Mouse (Mus musculus): Measurements from ENCODE around the gene Ssbp2. TPM values are rescaled to one million over a fixed set of nuclear protein-coding genes. Genes with fewer than 3 reads are reported as not detected.
A peak's percentile ranks its signal among the peaks of the same experiment; 100 is the strongest.

The Ssbp2 gene
- total RNA-seq (2012; rRNA removed) (12.6 and 14.3 TPM in 2 replicates), polyA plus RNA-seq (2012; ENCODE audit: insufficient read depth in 1 of 2, insufficient read length in 2 of 2, low read depth in 1 of 2, low replicate concordance in 2 of 2, missing spikeins in 1 of 2) (10 to 100 TPM in 1 of 2 experiments, not detected in 1; 38.4 TPM)

GRCm38 (mm10) chr13:91459896-91460620, at the start of gene Ssbp2:
Ssbp2 (plus strand) TSS chr13:91460283.
- peaks cover 14 to 27% of the 10 kb centered on the region in 2 experiments for H3K4me1 ChIP-seq (ENCODE audit: control insufficient read depth in 1 of 2, insufficient read depth in 2 of 2, low read length in 2 of 2)
- no peaks in the 10 kb centered on the region for H3K9me3 ChIP-seq (replicated peaks; ENCODE audit: insufficient read depth, low read length)
- H3K27ac ChIP-seq (ENCODE audit: control insufficient read depth, low read depth, low read length): peak within 1 kb of the TSS; percentile 88
- peak within 1 kb of the TSS; percentile 99 for H3K9ac ChIP-seq (ENCODE audit: control insufficient read depth, low read depth, low read length, poor library complexity, severe bottlenecking)
- H3K27me3 ChIP-seq (ENCODE audit: control insufficient read depth in 1 of 2, insufficient read depth in 2 of 2, low read length in 2 of 2): no peaks in the 10 kb centered on the region
- TF ChIP-seq MXI1 (IDR thresholded peaks at IDR 0.05; ENCODE audit: low read depth, low read length) (peak; percentile 53; the same call in 1 of the 2 replicates), NELFE (IDR thresholded peaks at IDR 0.05; ENCODE audit: low read depth, low read length) (peak; percentile 60), CHD1 (IDR thresholded peaks at IDR 0.05; ENCODE audit: low read depth, low read length) (peak; percentile 80; the same call in 1 of the 2 replicates), ZKSCAN1 (IDR thresholded peaks at IDR 0.05; ENCODE audit: low read depth, low read length) (no peak), POLR2A (IDR thresholded peaks at IDR 0.05; ENCODE audit: control insufficient read depth in 1 of 2, insufficient read depth in 1 of 2, low read depth in 1 of 2, low read length in 2 of 2, poor library complexity in 1 of 2) (peak in 1 of 2 experiments; percentile 63; a peak in 1 of 4 replicates), UBTF (IDR thresholded peaks at IDR 0.05; ENCODE audit: borderline replicate concordance, insufficient read depth, low read depth, low read length) (0 out of 2 replicates have a peak, but pooled peaks have one; percentile 14)
- H3K4me3 ChIP-seq (ENCODE audit: control insufficient read depth in 1 of 2, insufficient read depth in 1 of 2, low read depth in 2 of 2, low read length in 2 of 2): peak within 1 kb of the TSS; percentile 67 to 83
- DNase-seq (ENCODE audit: low read depth, low spot score): peak; percentile 78
- H3K36me3 ChIP-seq (ENCODE audit: control insufficient read depth in 1 of 2, insufficient read depth in 2 of 2, low read length in 2 of 2): peaks cover 0 to 47% of the 10 kb centered on the region in 2 experiments; a peak in 2 of 4 replicates
- H3K79me2 ChIP-seq (ENCODE audit: control insufficient read depth, insufficient read depth, low read length, poor library complexity): peaks cover 25% of the 10 kb centered on the region

GRCm38 (mm10) chr13:91413752-91414503, 46.2 kb upstream of the Ssbp2 start:
- no peak for DNase-seq (ENCODE audit: low read depth, low spot score)
- Histone ChIP-seq H3K36me3 (ENCODE audit: control insufficient read depth in 1 of 2, insufficient read depth in 2 of 2, low read length in 2 of 2) (peaks cover 0 to 19% of the 10 kb centered on the region in 2 experiments; a peak in 2 of 4 replicates), H3K27me3 (ENCODE audit: control insufficient read depth in 1 of 2, insufficient read depth in 2 of 2, low read length in 2 of 2) (no peaks in the 10 kb centered on the region), H3K79me2 (ENCODE audit: control insufficient read depth, insufficient read depth, low read length, poor library complexity) (no peaks in the 10 kb centered on the region), H3K4me3 (ENCODE audit: control insufficient read depth in 1 of 2, insufficient read depth in 1 of 2, low read depth in 2 of 2, low read length in 2 of 2) (no peak overlapping the region), H3K4me1 (ENCODE audit: control insufficient read depth in 1 of 2, insufficient read depth in 2 of 2, low read length in 2 of 2) (peaks cover 17 to 20% of the 10 kb centered on the region in 2 experiments), H3K9me3 (replicated peaks; ENCODE audit: insufficient read depth, low read length) (no peaks in the 10 kb centered on the region), H3K9ac (ENCODE audit: control insufficient read depth, low read depth, low read length, poor library complexity, severe bottlenecking) (no peak overlapping the region), H3K27ac (ENCODE audit: control insufficient read depth, low read depth, low read length) (no peak overlapping the region)
- TF ChIP-seq MAZ (IDR thresholded peaks at IDR 0.05; ENCODE audit: low read depth, low read length): no peak
- TF ChIP-seq MAFK (IDR thresholded peaks at IDR 0.05; ENCODE audit: borderline replicate concordance, low read depth, low read length): no peak

GRCm38 (mm10) chr13:91415896-91416295, 44.2 kb upstream of the Ssbp2 start:
- peaks cover 0 to 22% of the 10 kb centered on the region in 2 experiments; a peak in 2 of 4 replicates for H3K36me3 ChIP-seq (ENCODE audit: control insufficient read depth in 1 of 2, insufficient read depth in 2 of 2, low read length in 2 of 2)
- H3K27ac ChIP-seq (ENCODE audit: control insufficient read depth, low read depth, low read length): no peak overlapping the region
- peaks cover 17 to 24% of the 10 kb centered on the region in 2 experiments for H3K4me1 ChIP-seq (ENCODE audit: control insufficient read depth in 1 of 2, insufficient read depth in 2 of 2, low read length in 2 of 2)
- peak; percentile 21 for DNase-seq (ENCODE audit: low read depth, low spot score)
- H3K9ac ChIP-seq (ENCODE audit: control insufficient read depth, low read depth, low read length, poor library complexity, severe bottlenecking): no peak overlapping the region
- no peaks in the 10 kb centered on the region for H3K27me3 ChIP-seq (ENCODE audit: control insufficient read depth in 1 of 2, insufficient read depth in 2 of 2, low read length in 2 of 2)
- no peaks in the 10 kb centered on the region for H3K79me2 ChIP-seq (ENCODE audit: control insufficient read depth, insufficient read depth, low read length, poor library complexity)
- TF ChIP-seq CTCF (IDR thresholded peaks at IDR 0.05 in 2 of 3, conservative IDR thresholded peaks at IDR 0.05 in 1 of 3; ENCODE audit: control insufficient read depth in 1 of 3, insufficient read depth in 1 of 3, low read depth in 2 of 3, low read length in 3 of 3, poor library complexity in 1 of 3, severe bottlenecking in 1 of 3) (no peak), TAL1 (IDR thresholded peaks at IDR 0.05; ENCODE audit: low read length) (no peak), NRF1 (IDR thresholded peaks at IDR 0.05; ENCODE audit: insufficient read depth, low read depth, low read length, poor library complexity, severe bottlenecking) (no peak), RAD21 (IDR thresholded peaks at IDR 0.05; ENCODE audit: low read depth, low read length) (no peak), KAT2A (conservative IDR thresholded peaks at IDR 0.05; ENCODE audit: low read depth, low read length) (no peak), HCFC1 (IDR thresholded peaks at IDR 0.05; ENCODE audit: low read depth, low read length) (no peak), MAX (IDR thresholded peaks at IDR 0.05; ENCODE audit: low read length) (no peak), GATA1 (IDR thresholded peaks at IDR 0.05; ENCODE audit: low read depth, low read length) (no peak), EP300 (IDR thresholded peaks at IDR 0.05; ENCODE audit: low read depth in 1 of 2, low read length in 2 of 2) (no peak), ZKSCAN1 (IDR thresholded peaks at IDR 0.05; ENCODE audit: low read depth, low read length) (no peak), GABPA (IDR thresholded peaks at IDR 0.05; ENCODE audit: low read depth, low read length) (no peak), ZMIZ1 (IDR thresholded peaks at IDR 0.05; ENCODE audit: low read depth, low read length) (no peak), RCOR1 (IDR thresholded peaks at IDR 0.05; ENCODE audit: low read depth, low read length) (no peak)
- H3K9me3 ChIP-seq (replicated peaks; ENCODE audit: insufficient read depth, low read length): no peaks in the 10 kb centered on the region
- H3K4me3 ChIP-seq (ENCODE audit: control insufficient read depth in 1 of 2, insufficient read depth in 1 of 2, low read depth in 2 of 2, low read length in 2 of 2): no peak overlapping the region

Measured in MEL (cell line).